Mouse (Mus musculus) adrenal gland, postnatal 25 days (tissue): Measurements from ENCODE around the gene Rnf213. TPM values are rescaled to one million over a fixed set of nuclear protein-coding genes. Genes with fewer than 3 reads are reported as not detected.
A peak's percentile ranks its signal among the peaks of the same experiment; 100 is the strongest.

Experiments
- DNase-seq: peaks from one replicate; pipeline ENCODE4 v3.0.0; 2021; ENCODE audit warnings: mixed read lengths
- total RNA-seq: library from RNA; stranded (reverse); gene quantifications from 2 replicates; pipeline ENCODE4 v1.2.3, GENCODE M21; 2021

The Rnf213 gene
- total RNA-seq, 1 experiment from 2014 or later, result 46.2 TPM

DNA sequence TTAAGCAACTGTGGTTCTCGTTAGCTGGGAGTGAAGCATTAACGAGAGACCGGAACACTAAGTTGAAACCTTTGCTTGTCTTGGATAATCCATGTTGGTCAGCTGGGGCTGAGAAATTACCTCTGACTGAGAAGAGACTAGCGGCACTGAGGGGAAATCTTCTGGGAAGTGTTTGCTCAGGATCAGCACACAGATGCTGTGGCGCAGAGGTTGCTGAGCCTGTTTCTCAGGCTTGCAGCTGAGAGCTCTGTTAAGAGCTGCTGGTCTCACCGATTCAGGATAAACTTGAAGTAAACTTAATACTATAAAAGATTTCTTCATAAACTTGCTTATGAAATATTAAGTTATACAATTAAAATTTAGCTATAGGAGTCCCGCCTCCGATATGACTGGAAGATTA, 45.9 kb downstream of the Rnf213 start:
- DNase-seq, result no peak

DNA sequence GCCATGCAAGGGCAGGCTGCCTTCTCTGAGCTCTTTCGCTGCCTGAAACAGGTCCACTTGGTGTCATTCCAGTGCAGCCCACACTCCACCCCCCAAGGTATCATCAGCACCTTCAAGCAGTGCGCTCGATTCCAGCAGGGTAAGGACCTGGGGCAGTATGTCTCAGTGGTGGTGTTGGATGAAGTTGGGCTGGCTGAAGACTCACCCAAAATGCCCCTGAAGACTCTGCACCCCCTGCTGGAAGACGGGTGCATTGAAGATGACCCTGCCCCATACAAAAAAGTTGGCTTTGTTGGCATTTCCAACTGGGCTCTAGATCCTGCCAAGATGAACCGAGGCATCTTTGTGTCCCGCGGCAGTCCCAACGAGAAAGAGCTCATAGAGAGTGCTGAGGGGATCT, 49.3 kb downstream of the Rnf213 start:
- no peak for DNase-seq

DNA sequence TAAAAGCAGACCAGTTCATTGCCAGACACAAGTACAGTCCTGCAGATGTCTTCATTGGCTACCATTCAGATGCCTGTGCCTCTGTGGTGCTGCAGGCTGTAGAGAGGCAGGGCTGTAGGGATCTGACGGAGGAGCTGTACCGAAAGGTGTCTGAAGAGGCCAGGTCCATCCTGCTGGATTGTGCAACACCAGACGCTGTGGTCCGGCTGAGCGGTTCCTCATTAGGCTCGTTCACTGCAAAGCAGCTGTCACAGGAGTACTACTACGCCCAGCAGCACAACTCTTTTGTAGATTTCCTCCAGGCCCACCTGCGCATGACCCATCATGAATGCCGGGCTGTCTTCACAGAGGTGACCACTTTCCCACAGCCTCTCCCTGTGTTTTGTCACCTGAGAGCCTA, 50.5 kb downstream of the Rnf213 start:
- no peak for DNase-seq

DNA sequence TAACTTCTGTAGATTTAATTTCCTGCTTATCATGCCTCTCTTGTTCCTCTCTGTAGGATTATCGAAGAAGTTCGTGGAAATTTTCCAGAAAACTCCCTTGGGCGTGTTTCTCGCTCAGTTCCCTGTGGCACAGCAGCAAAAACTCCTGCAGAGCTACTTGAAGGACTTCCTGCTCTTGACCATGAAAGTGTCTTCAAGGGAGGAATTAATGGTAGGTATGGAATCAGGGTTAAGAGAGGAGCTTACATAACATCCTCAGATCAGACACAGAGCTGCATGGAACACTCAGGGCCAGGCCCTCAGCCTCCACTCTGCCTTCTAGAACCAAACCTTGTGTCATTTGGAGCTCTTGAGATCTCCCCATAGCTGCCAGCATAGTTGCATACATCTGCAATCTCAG, 63.2 kb downstream of the Rnf213 start:
- DNase-seq, result no peak

DNA sequence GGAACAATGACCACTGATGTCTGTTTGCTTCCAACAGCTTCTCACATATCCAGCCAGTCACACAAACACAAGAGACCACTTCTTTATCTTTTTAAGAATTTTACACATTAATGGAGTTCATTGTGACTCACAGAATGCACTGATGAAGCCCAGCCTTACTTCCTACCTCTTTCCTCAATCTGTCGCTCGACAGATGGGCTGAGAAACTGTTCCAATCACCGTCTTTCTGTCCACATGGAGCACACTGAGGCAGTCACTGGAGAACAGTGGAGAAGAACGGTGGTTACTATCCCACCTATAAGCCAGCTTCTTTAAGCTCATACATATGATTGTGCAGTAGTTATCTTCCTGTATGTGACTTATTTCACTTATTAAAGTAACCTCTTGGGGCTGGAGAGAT, 85.0 kb downstream of the Rnf213 start:
- DNase-seq, result no peak

DNA sequence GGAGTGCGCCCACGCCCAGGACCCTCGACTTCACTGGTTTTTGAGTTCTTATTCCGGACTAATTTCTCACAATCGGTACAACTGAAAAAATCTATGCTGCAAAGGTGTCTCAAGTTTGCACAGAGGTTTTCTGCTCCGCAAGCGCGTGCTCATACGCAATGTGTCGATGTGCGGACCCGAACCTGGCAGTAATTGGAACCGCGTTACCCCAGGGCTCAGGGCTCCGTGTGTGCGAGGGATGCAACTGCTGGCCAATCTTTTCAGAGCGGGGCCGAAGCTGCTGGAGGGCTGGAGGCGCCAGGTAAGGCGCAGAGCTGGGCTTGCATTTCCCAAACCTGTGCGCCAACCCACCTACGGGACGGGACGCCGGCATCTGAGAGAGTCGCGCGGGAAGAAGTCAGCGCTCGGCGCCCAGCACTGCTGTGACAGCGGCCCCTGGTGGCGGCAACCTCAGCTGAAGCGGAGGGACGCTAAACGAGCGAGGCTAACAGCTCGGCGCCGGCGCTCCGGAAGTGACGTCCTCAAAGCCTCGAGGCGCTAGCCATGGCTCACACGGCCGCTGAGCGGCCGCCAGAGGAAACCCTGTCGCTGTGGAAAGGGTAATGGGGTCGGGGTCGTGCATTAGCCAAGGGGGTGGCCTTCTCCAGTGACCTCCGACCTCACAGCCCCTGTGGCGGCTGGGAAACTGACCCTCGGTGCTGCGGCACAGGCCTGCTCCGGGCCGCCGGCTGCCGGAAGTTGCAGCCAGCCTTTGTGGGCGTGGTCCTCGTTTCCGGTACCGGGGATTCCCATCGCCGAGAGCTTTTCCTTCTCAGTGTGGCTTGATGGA, 98.2 kb downstream of the Rnf213 start, which contains the start of gene Endov:
Gene Endov (plus strand): TSS at position 487 of the 829 bp plus-strand sequence.
- DNase-seq, result peak; percentile 100

DNA sequence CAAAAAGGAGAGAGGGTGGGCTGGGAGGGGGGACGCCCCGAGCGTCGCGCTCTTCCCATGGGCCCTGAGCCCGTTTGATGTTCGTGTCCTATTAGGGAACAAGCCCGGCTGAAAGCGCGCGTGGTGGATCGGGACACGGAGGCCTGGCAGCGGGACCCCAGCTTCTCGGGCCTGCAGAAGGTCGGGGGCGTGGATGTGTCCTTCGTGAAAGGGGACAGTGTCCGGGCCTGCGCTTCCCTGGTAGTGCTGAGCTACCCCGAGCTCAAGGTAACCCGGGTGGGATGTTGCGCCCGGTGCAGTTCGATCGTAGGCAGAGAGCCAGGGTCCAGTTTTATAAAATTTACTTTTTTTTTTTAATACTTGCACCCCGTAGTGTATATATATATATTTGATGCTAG, 98.8 kb downstream of the Rnf213 start:
- DNase-seq, result no peak

DNA sequence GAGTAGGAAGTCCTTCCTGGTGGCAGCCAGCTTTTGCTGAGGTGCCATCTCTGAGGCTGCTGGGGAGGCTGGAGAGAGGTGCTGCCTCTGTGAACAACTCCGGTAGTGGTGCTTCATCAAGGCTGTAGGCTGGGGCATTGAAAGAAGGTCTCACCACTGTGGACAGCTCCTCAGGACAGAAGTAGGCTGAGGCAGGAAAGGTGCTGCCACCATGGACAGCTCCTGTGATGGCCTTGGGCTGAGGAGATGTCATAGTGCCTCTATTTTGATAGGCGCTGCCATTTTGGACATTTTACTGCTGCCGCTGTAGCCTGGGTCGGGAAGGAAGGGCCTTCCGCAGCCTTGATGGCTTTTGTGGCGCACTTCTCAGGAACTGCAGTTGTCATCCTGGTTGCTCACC, 99.9 kb downstream of the Rnf213 start:
- no peak for DNase-seq

DNA sequence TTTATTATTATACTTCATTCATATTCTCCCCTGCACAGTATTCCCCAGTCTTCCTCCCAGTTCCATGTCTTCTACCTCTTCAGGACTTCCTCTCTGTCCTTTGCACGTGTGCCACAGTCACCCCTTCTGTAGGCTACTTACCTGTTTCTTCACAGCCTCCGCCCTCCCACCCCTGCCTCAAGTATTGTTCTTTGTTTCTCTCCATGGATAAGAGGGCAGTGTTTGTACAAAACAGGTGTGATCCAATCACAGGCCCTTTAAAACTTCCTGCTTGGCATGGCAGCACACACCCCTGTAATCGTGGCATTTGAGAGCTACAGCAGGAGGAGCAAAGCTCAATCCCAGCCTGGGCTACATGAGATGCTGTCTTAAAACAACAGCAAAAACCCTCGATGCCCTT, 100.6 kb downstream of the Rnf213 start:
- DNase-seq, result no peak

DNA sequence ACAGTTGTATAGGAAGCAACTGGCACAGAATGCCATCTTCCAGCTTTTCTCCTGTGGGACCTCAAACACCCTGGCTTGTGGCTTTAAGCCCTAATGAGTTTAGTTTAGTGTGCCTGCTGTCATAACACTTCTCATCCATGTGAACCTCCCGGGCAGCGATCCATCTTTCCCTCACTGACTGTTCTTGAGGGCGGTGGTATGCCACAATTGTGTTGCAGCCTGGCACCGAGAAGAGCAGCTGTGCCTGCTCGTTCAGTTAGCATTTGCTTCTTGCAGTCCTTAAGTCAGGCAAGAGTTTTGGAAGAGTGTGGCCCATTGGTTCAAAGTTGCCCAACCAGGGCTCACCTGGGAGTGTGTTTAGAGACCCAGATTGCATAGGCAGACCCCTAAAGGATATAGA, 103.2 kb downstream of the Rnf213 start:
- no peak for DNase-seq

DNA sequence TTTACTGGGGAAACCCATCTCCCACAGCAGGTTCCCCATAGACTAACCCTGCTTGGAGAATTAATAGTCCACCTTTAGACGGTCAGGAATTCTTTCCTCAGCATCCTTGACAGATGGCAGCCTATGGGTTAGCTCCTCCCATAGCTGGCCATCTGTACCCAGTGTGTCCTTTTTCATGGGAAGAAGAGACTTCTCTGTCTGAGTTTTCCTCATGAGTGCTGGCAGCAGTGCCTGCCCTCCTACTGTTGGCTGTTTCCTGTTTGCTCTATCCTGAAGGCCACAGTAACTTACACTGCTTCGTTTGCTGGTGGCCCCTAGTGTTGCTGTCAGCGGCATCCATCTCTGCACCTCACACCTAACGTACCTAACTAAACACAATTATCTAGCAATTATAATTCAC, 104.6 kb downstream of the Rnf213 start:
- DNase-seq, result no peak

DNA sequence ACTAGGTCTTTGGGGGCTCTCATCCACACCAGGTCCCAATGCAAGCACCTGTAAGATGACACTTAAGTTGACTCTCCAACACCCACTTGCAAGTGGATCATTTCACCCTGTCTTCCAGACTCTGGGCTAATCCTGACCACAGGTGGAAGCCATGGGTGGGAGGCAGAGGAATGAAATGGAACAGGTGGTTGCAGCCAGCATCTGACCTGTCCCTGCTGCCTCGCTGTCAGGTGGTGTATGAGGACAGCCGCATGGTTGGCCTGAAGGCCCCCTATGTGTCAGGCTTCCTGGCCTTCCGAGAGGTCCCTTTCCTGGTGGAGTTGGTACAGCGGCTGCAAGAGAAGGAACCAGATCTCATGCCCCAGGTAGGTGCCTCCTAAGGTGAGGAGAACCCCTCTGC, 106.4 kb downstream of the Rnf213 start:
- no peak for DNase-seq

DNA sequence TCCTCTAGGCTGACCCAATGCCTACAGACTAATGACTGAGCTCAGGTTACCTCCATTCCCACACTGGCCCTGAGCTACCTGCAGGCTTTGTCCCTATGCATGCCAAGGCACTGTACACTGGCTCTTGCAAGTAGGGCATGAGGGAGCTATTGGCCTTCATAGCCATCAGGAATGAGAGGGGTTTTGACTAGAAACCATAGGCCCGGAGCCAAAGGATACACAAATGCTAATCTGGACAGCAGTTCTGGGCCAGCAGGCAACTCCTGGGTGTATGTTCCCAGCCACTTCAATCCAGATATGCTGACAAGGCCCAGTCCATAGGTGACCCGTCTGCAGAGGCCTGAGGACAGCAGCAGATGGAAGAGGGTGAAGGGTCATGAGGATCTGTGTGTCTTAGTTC, 107.1 kb downstream of the Rnf213 start:
- no peak for DNase-seq

DNA sequence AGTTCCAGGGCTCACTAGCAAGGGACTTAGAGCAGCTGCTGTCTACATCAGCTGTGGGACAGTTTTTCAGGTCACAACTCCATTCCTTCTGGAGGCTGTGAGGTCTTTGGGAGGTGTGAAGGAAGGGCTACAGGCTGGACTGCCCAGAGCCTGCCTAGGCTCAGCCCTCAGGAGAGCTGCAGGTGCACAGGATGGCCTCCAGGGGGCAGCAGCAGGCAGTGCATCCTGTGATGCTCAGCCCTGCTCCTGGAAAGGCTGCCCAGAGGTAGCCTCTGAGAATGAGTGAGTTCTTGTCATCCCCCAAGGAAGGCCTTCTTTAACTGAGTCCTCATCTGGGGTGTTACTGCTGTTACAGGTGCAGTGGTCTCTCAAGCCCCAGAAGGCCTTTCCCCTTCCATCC, 110.8 kb downstream of the Rnf213 start:
- DNase-seq, result peak; percentile 79

DNA sequence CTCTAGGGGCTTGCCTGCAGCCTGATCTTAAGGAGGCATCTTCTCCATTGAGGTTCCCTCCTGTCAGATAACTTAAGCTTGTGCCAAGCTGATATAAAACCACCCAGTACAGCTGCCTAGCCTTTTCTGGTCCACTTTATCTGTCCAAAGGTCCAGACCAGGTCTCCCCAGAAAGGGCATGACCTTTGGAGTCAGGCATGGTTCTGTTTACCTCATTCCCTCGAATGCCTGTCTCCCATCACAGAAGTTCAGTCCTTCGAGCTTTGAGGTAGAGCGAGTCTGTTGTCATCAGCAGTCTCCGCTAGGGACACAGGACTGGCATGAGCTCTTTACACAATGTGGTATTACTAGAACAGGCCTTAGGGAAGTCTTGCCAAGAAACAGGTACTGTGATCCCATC, 113.5 kb downstream of the Rnf213 start:
- DNase-seq, result no peak

DNA sequence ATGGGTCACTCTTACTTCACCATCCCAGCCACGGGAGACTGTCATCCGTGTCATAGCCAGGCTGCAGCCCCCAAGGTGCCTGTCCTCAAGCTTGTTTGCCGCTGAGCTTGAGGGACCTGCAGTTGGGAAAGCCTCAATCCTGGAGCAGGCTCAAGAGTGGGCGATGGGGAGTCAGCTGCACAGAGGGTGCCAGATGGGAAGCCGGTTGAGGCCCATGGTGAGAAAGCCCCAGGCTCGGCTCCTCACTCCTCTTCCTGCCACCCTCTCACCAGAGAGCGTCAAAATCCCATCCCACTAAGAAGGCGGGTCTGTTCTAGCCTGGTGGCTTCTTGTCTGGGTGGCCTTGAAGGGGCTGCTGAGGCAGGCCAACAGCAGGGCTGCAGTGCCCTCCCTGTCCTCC, 114.9 kb downstream of the Rnf213 start:
- DNase-seq, result no peak

DNA sequence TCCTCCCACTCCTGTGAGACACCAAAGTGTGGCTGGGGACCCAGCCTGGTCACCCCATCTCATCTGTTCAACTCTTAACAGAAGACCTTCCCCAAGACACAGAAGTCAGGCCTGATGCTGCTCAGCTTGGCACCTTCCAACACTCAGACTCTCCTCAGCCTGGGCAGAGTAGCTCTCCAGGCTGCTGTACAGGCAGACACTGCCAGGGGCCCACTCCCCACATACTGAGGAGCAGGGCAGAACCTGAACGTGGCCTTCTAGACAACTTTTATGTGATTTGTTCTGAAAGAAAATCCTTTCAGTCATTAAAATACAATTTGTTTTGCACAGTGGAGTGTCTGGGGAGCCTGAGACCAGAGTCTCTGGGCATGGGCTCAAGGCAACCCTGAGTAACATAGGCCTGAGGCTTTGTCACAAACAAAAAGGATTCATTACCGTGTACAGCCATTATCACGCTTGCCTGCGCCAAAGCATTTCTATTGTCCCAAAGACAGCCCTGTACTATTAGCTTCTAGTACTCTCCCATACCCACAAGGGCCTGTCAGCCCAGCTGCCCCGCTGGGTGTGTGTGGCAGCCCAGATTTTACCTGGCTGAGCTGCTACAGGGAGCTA, 116.4 kb downstream of the Rnf213 start:
- DNase-seq, result no peak

DNA sequence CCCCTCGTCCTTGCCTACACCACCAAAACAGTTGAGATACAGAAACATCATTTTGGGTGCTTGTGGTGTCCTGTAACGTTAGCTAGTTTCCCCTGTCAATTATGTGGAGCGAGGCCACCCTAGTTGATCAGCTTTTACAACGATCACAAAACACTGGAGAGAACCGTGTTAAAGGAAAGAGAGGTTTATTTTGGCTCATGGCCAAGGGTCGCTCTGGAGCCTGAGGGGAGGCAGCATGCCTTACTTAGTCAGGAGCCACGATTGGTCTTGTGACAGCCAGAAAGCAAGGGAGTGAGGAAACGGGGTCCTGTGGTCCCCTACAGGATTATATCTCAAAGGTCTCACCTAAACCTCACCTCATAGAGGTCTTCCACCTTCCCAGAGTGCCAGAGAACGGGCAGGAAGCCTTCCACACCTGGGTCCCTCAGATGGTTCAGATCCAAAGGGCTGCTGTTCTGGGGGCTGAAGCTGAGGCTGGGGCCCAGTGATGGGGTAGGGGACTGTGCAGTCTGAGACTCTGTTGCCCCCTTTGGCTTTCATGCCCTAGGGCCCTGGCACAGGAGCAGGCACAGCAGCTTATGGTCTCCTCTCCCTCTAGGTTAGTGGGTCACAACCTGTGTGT, 120.2 kb downstream of the Rnf213 start:
- DNase-seq, result no peak

DNA sequence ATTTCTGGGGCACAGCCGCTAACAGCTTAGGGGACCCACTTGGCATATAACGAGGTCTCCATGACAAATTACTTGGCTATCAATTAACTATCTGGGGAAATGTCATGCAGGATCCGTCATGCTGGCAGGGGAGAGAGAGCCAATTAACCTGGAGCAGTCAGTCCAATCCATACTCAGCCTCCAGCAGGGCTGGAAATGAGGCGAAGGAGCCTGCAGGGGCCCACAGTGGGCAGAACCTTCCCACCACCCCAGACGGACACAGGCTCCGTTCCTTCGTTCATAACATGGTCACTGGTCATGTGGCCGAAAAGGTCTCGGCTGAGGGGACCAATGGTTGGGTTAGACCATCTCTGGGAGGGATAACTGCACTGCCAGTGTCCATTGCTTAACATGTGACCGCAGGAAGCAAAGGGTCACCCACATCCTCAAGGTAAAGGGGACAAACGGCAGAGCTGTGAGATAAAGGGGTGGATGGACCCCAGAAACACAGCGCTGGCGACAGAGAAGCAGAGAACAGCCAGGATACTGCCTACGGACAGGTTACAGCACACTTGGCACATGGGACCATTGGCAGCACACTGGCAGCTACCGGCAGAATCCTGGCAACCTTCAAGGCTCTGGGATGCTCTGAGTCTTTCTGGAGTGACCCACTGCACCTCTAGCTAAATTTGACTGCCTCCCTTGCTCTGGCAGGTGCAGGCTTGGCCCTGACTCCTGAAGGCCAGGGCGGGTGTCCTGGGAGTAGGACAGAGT, 121.4 kb downstream of the Rnf213 start:
- DNase-seq, result no peak

DNA sequence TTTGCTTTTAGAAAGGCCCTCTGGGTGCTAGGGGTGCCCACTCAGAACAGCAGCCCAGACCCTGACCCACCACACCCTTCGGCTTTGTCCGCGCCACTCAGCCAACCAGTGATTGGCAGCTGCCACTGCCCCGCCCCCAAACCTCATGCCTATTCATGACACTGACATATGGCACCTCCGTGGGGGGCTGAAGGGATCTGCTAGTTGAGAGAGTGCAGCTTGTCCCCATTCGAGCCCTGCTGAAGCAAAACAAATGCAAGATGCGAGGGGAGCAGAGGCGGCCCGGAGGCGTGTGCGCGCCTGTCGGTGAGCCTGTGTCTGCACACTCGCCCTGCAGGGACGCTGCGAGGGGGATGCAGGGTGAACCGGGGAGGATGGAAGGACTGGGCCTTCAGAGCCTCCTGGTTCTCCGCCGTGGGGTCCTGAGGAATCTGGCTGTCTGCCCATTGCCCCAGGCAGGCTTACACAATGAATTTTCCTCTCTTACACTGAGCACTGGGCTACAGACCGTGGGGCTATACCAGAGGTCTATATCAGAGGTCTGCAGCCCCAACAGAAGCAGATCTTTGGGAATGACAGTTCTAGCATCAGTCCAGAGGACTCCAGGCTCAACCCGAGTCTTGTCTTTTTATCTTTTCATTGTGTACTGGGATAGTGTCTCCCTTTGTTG, 122.2 kb downstream of the Rnf213 start:
- DNase-seq, result peak; percentile 43

DNA sequence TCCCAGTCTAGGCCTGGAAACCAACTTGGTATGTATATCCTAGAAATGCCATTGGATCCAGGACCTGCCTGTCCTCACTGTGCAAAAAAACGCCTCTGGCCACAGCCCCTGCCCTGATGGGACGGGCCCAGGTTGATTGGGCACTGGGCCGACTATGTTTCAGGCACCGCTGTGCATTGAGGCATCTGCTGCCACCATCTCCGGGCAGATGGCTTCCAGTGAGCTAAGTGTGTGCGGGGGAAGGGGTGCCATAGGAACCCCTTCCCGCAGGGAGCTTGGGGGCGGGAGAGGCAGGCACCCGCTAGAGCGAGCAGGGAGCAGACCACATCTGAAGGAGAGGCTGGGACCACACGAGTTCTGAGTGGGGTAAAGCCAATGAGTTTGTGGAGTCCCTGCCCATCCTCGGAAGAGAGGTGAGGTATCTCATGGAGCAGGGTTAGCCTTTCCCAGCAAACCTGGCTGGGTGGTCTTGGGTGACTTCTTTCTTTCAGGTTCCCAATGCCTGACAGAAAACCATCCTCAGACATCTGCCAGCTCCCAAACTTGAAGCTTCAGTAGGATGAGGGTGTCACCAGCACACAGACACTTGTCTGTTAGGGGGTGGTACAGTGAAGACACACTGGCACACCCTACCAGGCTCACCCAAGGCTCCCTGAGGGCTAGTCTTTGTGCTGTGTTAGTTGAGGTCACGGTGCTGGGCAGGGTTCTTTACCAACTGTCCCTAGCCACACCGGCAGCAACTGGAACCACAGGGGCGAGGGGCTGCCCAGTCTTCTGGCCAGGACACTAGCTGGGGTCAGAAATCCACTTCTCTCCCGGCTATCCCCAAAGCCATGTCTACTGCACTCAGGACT, 123.2 kb downstream of the Rnf213 start:
- no peak for DNase-seq
